Mouse (Mus musculus): Measurements from ENCODE around the gene Klhl41. TPM values are rescaled to one million over a fixed set of nuclear protein-coding genes. Genes with fewer than 3 reads are reported as not detected.

The Klhl41 gene
- polyA plus RNA-seq, 1 experiment from 2014 or later, result 0.43 TPM

- Histone ChIP-seq H3K9me3 (replicated peaks) (no peaks in the 10 kb centered on the region), H3K27me3 (peaks cover 19% of the 10 kb centered on the region), H3K4me1 (replicated peaks) (peaks cover 26% of the 10 kb centered on the region), H3K36me3 (no peaks in the 10 kb centered on the region; the same call in 1 of the 2 replicates), H3K9ac (peak overlapping the region; percentile 94), H3K4me2 (peak overlapping the region; percentile 83), H3K4me3 (replicated peaks) (peak overlapping the region; percentile 96), H3K27ac (peak overlapping the region; percentile 84)
- ATAC-seq (ENCODE audit: low read depth) (peak; percentile 88), DNase-seq (peak; percentile 84)
- WGBS (ENCODE audit: insufficient replicate concordance), result under 1% methylated on average over 91 of the region's 91 CpGs
Observed at GRCm38 (mm10) chr2:69722650-69723518, 53.0 kb downstream of the Klhl41 start.

GRCm38 (mm10) chr2:69723519-69723825 is 53.6 kb downstream of the Klhl41 start:
- Histone ChIP-seq H3K9me3 (replicated peaks) (no peaks in the 10 kb centered on the region), H3K4me1 (replicated peaks) (peaks cover 26% of the 10 kb centered on the region), H3K9ac (peak overlapping the region; percentile 94), H3K27ac (peak overlapping the region; percentile 84), H3K4me2 (peak overlapping the region; percentile 83), H3K36me3 (no peaks in the 10 kb centered on the region; the same call in 1 of the 2 replicates), H3K27me3 (peaks cover 19% of the 10 kb centered on the region), H3K4me3 (replicated peaks) (peak overlapping the region; percentile 96)
- WGBS (ENCODE audit: insufficient replicate concordance), result under 1% methylated on average over 13 of the region's 13 CpGs
- ATAC-seq (ENCODE audit: low read depth), result no peak
- no peak for DNase-seq

Other genes starting within 250 kb of the Klhl41 start
- gene Lrp2, start 84.1 kb upstream of the Klhl41 start, polyA plus RNA-seq (2015; fragmentation: Nextera tagmentation; extraction: Ambion mirVana), result 0.06 and 0.09 TPM in 2 replicates
- gene Bbs5, start 22.9 kb upstream of the Klhl41 start, polyA plus RNA-seq (2015; fragmentation: Nextera tagmentation; extraction: Ambion mirVana), result 4.7 and 6.4 TPM in 2 replicates
- 4.1 and 6.0 TPM in 2 replicates for gene Fastkd1, start 43.4 kb downstream of the Klhl41 start, polyA plus RNA-seq (2015; fragmentation: Nextera tagmentation; extraction: Ambion mirVana)
- gene Ppig, start 52.4 kb downstream of the Klhl41 start, polyA plus RNA-seq (2015; fragmentation: Nextera tagmentation; extraction: Ambion mirVana), result 79.7 and 100 TPM in 2 replicates
- 0.21 and 0.28 TPM in 2 replicates for gene Ccdc173, start 119.5 kb downstream of the Klhl41 start, polyA plus RNA-seq (2015; fragmentation: Nextera tagmentation; extraction: Ambion mirVana)
- 13.0 and 18.1 TPM in 2 replicates for gene Phospho2, start 119.5 kb downstream of the Klhl41 start, polyA plus RNA-seq (2015; fragmentation: Nextera tagmentation; extraction: Ambion mirVana)
- gene Klhl23, start 151.8 kb downstream of the Klhl41 start, polyA plus RNA-seq (2015; fragmentation: Nextera tagmentation; extraction: Ambion mirVana), result 20.2 and 24.7 TPM in 2 replicates
- gene Ssb, start 191.4 kb downstream of the Klhl41 start, polyA plus RNA-seq (2015; fragmentation: Nextera tagmentation; extraction: Ambion mirVana), result 204 and 266 TPM in 2 replicates
- 40.8 and 42.1 TPM in 2 replicates for gene Mettl5, start 215.5 kb downstream of the Klhl41 start, polyA plus RNA-seq (2015; fragmentation: Nextera tagmentation; extraction: Ambion mirVana)
- gene Ubr3, start 227.1 kb downstream of the Klhl41 start, polyA plus RNA-seq (2015; fragmentation: Nextera tagmentation; extraction: Ambion mirVana), result 5.1 and 6.0 TPM in 2 replicates